Mouse (Mus musculus): ENCODE measurements around the gene Gm8271. TPM values are rescaled to one million over a fixed set of nuclear protein-coding genes. Genes with fewer than 3 reads are reported as not detected.
"Not testable (repeated sequence)": the region's sequence is repeated elsewhere in the genome, so short reads cannot be mapped to it uniquely, and the experiment has no call there.

The Gm8271 gene
- not detected in 2 replicates for polyA plus RNA-seq (2015; fragmentation: Nextera tagmentation; extraction: Ambion mirVana)

DNA sequence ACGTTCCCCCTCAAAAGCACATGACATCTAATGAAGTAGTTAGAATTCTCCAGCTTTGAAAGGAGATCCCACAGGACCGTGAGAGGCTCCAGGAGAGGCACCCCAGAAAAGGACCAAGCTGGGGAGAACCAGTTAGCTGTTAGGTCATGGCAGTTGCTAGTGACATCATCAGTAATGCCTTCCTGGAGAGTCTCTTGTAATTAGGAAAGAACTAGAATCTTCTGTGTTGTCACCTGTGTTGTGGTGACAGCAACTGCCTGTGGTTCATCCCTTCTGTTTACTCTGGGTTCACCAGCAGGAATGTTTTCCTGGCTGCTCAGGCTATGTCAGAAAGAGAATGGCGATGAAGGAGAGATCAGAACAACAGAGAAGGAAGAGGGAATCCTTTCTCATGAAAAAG, at the start of gene Gm8271:
Gene Gm8271, plus strand, starts transcription at position 301 of the 400 bp plus-strand sequence.
- DNase-seq (ENCODE audit: low spot score); H3K36me3 ChIP-seq (ENCODE audit: control insufficient read depth, insufficient read depth, low read length); H3K27me3 ChIP-seq (ENCODE audit: control insufficient read depth, insufficient read depth, low read length); H3K27ac ChIP-seq (replicated peaks); H3K4me2 ChIP-seq (replicated peaks; ENCODE audit: low read depth); H3K4me3 ChIP-seq (ENCODE audit: low read depth, low read length); H3K9me3 ChIP-seq (ENCODE audit: control insufficient read depth, low read length); H3K9ac ChIP-seq (ENCODE audit: low read length); ATAC-seq (ENCODE audit: low FRiP score, low TSS enrichment); H3K4me1 ChIP-seq (replicated peaks; ENCODE audit: control insufficient read depth, insufficient read depth): not testable (repeated sequence)
- WGBS = no CpG with 5 or more reads among the region's 3 CpGs

DNA sequence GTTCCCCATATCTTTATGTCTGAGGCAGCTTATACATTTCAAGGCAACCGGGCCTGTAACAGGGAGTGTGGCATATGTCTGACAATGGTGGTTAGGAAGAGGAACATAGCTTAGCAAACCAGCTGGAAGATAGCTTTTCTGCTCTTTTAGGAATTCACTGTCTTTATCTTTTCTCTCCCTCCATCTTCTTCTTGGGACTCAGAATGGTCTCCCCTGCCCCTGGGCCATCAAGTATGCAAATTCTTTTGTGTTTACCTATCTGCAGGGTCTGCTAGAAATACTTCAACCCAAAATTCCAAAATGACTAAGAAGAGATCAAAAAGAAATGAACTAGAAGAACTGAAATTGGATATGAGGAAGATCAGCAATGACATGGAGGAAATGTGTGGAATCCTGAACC, 21.4 kb upstream of the Gm8271 start, which contains the start of gene Gm3317:
Gene Gm3317, plus strand, starts transcription at position 301 of the 400 bp plus-strand sequence.
- not testable (repeated sequence) for H3K9ac ChIP-seq (ENCODE audit: low read length); H3K27ac ChIP-seq (replicated peaks); H3K27me3 ChIP-seq (ENCODE audit: control insufficient read depth, insufficient read depth, low read length); H3K36me3 ChIP-seq (ENCODE audit: control insufficient read depth, insufficient read depth, low read length); H3K9me3 ChIP-seq (ENCODE audit: control insufficient read depth, low read length); DNase-seq (ENCODE audit: low spot score); ATAC-seq (ENCODE audit: low FRiP score, low TSS enrichment); H3K4me3 ChIP-seq (ENCODE audit: low read depth, low read length); H3K4me1 ChIP-seq (replicated peaks; ENCODE audit: control insufficient read depth, insufficient read depth); H3K4me2 ChIP-seq (replicated peaks; ENCODE audit: low read depth)
- no CpG with 5 or more reads among the region's 1 CpGs for WGBS

Other genes with a start within 250 kb of the Gm8271 start
- gene Gm8297, start 201.9 kb upstream of the Gm8271 start, polyA plus RNA-seq (2015; fragmentation: Nextera tagmentation; extraction: Ambion mirVana) = not detected in 2 replicates
- not detected in 2 replicates for gene Gm3298, start 169.9 kb upstream of the Gm8271 start, polyA plus RNA-seq (2015; fragmentation: Nextera tagmentation; extraction: Ambion mirVana)
- not detected in 2 replicates for gene 4930555G01Rik, start 135.2 kb upstream of the Gm8271 start, polyA plus RNA-seq (2015; fragmentation: Nextera tagmentation; extraction: Ambion mirVana)
- gene Gm8281, start 114.8 kb upstream of the Gm8271 start, polyA plus RNA-seq (2015; fragmentation: Nextera tagmentation; extraction: Ambion mirVana) = 0.38 and 0.52 TPM in 2 replicates
- not detected in 2 replicates for gene Gm8279, start 54.3 kb upstream of the Gm8271 start, polyA plus RNA-seq (2015; fragmentation: Nextera tagmentation; extraction: Ambion mirVana)
- gene Gm3317, start 21.3 kb upstream of the Gm8271 start, polyA plus RNA-seq (2015; fragmentation: Nextera tagmentation; extraction: Ambion mirVana) = not detected in 2 replicates
- gene Gm3526, start 74.8 kb downstream of the Gm8271 start, polyA plus RNA-seq (2015; fragmentation: Nextera tagmentation; extraction: Ambion mirVana) = not detected in 2 replicates
- gene Gm3542, start 149.1 kb downstream of the Gm8271 start, polyA plus RNA-seq (2015; fragmentation: Nextera tagmentation; extraction: Ambion mirVana) = not detected in 2 replicates
- 0.16 TPM in 1 of 2 replicates, not detected in the other for gene Gm3500, start 203.3 kb downstream of the Gm8271 start, polyA plus RNA-seq (2015; fragmentation: Nextera tagmentation; extraction: Ambion mirVana)

Data from stomach, postnatal 0 days (tissue).